In the genomic region with DNA sequence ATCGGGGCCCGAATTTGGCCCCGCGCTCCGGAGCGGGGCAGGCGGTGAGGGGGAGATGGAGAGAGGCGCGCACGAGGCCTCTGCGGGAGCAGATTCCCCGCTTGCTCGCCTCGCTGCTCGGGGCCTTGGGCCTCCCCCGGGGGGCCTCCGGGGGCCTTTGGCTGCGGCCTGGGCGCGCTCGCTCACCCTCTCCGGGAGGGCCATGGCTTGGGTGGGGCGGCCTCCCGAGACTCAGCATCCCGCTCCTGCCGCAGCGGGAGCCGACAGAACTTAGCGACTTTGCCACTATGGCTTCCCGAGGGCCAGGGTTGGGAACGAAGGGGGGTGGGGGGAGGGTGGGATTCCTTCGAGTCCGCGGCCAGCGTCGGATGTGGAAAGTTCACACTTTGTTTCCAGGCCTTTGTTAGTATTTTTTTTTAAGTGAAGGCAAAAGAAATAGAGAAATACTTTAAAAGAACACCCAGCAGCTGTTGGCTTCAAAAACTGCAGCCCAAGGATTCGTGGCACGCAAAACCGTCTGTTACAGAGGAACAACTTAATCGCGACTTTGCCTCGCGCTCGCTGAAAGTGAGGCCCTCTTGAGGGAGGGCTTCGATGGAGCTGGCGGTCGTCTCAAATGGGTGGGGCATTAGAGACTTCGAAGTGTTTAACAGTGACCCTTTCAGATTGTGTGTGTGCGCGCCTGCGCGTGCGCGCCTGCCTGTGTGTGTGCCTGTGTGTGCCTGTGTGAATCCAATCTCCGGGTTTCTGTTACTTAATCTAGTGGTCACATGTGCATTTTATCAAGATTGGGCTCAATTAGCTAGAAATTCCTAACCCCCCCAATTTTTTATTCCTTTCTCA, we compare ENCODE assay signal across 7 mouse cellular contexts. TPM values are rescaled to one million over a fixed set of nuclear protein-coding genes. Genes with fewer than 3 reads are reported as not detected.
DNase-seq lines count a peak whose midpoint lies in the region.

No protein-coding gene starts in this region.

- intact Hi-C loops in left cerebral cortex, postnatal 10 days (cut with DNase I), result no loop called here

- DNase-seq in adrenal gland, adult 8-10 months, result peak; percentile 78
- peak; percentile 92 for DNase-seq in embryo, embryonic 10 days (ENCODE audit: low spot score)
- peak; percentile 69 to 85 for DNase-seq in gastrocnemius, adult 8-10 months (ENCODE audit: low spot score in 2 of 2)
- DNase-seq in hindlimb bud, embryonic 11.5 days (ENCODE audit: extremely low spot score, low read depth, low spot score), result peak; percentile 62
- peak; percentile 71 to 88 for DNase-seq in left cerebral cortex, postnatal 10 days (ENCODE audit: extremely low spot score in 1 of 2, low spot score in 2 of 2)
- peak; percentile 85 for DNase-seq in mesoderm, embryonic 11.5 days (ENCODE audit: low read depth, low spot score)
- DNase-seq in skeletal muscle tissue, adult 2 months (ENCODE audit: low read depth, low spot score), result peak; percentile 82

RNA-seq across cellular contexts. Expression of a gene that starts 0.8 kb away (rescaled TPM):
- 100 to 1,000 TPM; 380 to 518 (median 475) TPM for total RNA-seq in adrenal gland, adult 8-10 months (2022)
- 100 to 1,000 TPM; 286 to 317 (median 309) TPM for total RNA-seq in gastrocnemius, adult 8-10 months (2022)
- 100 to 1,000 TPM; 338 to 346 TPM for total RNA-seq in left cerebral cortex, postnatal 10 days (2021)

Comparison
In these comparisons a context has a peak if more than half of its experiments do, and no peak if none do; other contexts are left out.
1. Peak in every context shown above with its lines: DNase-seq.